Mouse (Mus musculus) B cell, adult 62 days (primary cell): ENCODE data around the gene Nlgn1. TPM values are rescaled to one million over a fixed set of nuclear protein-coding genes. Genes with fewer than 3 reads are reported as not detected.

Experiments used
- total RNA-seq: library from RNA; stranded (reverse); gene quantifications from 4 replicates; pipeline ENCODE4 v1.2.4, GENCODE M21; 2023

Gene Nlgn1
- not detected in 4 replicates for total RNA-seq

GRCm38 (mm10) chr3:26332400-26333238 is at the start of gene Nlgn1:
Gene Nlgn1 (minus strand): TSS chr3:26332460.

